Mouse (Mus musculus): Measurements from ENCODE around the gene Ren1.

Gene Ren1

DNA sequence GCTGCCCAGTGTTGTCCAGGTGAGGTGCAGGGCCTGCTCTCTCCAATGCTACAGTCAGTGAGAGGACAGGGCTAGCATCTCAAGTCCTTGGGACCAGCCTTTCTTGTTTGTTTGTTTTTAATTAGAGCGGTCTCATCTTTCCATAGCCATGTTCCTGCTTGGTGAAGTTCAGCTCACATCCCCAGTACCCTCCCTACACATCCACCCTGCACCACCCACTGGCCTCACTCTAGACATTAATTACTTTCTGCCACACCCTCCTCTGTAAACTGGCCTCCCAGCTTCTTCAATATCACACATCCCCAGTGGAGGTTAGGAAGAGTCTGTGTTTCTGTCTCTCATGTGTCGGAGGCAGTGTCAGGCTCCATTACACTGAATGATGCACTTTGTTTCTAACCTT lies 6.0 kb upstream of the Ren1 start:
- in situ Hi-C loops (cut with MboI, MseI), result no loop called here

DNA sequence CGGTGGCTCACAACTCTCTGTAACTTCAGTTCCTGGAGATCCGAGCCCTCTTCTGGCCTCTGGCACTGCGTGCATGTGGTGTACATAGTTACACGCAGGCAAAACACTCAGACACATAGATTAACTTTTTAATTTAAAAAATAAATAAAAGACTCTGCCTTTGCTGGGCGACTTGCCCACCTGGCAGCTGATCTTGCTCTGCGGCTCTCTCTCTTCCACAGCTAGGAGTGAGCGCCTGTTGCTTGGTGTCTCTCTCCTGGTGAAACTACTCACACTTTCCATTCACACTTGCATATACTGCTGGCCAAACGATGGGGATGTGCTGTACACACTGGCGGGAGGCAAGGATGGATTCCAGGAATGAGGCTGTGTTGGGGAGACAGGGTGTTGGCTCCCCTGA lies 3.8 kb upstream of the Ren1 start:
- in situ Hi-C loops (cut with MboI, MseI), result no loop called here

DNA sequence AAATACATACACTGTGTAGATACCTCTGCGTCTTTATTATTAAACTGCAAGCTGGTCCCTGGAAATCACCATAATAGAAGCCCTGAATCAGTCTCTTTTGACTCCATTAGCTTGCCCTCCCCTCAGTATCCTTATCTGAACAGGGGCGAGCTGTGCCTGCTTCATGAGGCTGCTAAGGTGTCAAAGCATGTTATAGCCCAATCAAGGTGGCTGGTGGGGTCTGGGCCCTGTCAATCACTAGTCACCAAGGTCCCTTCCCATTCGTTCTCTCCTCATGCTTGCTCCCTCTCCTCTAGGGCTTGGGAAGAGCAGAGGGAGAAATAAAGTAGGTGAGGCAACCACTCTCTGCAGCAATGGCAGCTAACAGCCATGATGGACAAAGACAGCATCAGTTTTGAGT lies 3.1 kb upstream of the Ren1 start:
- in situ Hi-C loops (cut with MboI, MseI), result no loop called here

DNA sequence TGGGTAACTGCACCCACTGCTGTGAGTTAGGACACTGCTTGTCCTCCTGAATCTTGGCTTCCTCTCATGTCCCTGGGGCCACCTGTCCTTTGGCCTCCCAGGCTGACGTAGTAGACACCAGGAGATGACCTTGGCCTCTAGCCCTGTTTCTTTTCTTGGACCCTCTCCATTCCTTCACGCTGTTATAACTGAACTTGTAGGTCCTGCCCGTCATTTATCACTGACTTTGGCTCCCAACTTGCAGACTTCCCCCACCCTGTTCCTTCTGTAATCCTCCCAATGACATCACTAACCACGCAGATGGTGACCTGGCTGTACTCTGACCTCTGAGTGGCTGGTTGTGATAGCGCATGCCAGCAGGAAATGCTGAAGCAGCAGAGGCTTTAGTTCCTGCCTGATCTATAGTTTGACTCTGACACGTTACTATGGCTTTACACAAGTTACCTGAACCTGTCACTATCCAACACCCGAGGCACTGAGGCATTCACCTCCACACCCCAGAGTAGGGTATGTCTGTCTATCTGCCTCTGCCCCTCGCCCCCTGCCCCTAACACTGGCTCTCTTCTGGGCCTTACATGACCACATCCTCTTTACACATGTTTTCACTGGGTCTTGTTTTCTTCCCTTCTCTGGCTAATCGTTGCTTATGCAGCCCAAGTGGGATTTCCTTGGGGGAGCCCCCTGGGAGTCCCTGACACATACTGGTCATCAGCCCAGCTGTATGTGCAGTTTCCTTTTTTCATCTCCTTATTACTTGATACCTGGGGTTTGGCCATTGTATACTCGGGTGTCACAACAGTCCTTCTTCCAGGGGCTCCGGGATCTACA lies 2.4 kb upstream of the Ren1 start:
- in situ Hi-C loops (cut with MboI, MseI), result no loop called here

DNA sequence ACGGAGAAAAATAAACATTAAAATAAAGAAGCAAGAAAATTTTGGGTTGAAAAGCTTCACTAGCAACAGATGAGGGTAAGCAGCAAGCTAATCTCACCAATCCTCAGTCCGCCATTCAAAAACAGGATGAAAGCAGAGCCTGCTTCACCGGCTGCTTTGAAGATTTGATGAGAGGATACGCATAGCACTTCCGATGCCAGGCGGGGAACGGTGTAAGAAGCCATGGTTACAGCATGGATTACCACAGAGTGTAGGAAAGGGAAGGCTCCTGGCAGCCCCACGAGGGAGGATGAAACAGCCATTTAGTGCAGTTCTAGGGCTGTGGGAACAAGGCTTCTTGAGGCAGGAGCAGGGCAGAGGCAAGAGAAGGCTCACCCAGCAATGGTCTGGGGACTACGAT lies 1.5 kb downstream of the Ren1 start:
- in situ Hi-C loops (cut with MboI, MseI), result no loop called here

DNA sequence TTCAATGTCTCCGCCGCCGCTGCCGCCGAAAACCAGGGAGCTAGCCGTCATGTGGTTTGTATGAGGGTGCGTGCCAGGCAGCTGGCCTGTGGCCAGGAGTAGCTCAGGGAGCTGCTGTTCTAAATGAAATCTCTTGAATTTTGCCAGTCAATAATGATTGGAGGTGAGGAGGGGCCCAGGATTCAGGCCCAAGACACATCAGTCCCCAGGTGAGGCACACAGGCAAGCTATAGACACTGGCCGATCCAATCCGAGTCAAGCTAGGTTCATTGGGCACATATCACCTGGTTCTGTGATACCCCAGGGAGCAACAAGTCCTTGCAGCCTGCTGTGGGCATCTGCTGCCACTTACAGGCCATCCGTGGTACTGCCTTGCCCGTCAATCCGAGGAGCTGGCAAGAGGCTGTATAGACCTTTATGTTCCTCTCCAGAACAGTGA lies 3.1 kb downstream of the Ren1 start:
- in situ Hi-C loops (cut with MboI, MseI), result no loop called here

DNA sequence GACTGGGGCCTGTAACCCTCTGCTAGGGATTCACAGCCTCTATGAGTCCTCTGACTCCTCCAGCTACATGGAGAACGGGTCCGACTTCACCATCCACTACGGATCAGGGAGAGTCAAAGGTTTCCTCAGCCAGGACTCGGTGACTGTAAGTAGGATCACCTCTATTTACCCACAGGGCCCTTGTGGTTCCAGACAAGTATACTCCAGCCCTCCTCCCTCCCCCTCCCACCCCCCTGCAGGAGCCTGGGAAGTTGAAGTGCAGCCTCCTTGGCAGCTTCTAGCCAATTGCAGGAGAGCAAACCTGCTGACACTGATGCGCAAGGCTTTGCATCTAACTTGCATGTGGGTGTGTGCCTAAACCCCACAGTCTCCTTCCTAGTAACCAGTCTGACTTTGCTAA lies 5.2 kb downstream of the Ren1 start:
- in situ Hi-C loops (cut with MboI, MseI), result no loop called here

DNA sequence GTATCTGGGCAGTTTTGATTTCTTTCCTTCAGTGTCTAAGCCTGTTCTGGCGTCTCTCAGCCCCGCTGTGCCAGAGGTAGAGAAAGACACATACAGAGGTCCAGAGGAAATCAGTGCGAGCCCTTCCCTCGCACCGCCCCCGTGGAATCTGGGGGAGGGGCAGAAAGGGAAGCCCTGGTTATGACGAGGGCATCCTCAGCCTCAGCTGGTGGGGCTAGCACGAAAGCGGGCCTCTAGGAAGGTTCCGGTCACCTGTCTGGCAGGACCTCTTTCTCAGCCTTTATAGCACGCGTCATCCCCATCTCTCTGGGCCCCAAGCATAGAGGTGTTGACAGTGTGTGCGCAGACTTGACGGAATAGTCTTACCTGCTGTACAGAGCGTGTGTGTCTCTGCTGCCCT lies 5.6 kb downstream of the Ren1 start:
- in situ Hi-C loops (cut with MboI, MseI), result no loop called here

DNA sequence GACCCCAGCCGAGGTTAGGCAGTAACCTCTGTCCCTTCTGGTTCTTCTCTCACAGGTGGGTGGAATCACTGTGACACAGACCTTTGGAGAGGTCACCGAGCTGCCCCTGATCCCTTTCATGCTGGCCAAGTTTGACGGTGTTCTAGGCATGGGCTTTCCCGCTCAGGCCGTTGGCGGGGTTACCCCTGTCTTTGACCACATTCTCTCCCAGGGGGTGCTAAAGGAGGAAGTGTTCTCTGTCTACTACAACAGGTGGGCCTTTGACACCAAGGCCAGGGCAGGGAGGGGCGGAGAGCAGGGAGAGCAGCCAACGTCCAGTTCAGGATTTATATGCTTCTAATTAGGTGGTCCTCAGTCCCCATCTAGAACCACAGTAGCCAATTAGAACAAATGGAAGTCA lies 6.0 kb downstream of the Ren1 start:
- in situ Hi-C loops (cut with MboI, MseI), result no loop called here

DNA sequence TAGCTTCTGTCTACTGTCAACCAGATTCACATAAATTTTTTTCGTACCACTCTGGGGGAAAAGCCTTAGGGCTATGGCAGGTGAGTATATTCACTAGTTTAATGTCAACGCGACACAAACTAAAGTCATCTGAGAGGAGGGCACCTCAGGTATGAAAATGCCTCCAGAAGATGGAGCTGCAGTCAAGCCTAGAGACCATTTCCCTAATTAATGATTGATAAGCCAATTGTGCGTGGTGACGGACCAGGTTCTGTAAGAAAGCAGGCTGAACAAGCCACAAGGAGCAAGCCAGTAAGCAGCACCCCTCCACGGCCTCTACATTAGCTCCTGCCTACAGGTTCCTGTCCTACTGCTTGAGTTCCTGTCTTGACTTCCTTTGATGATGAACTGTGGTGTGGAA lies 10.7 kb downstream of the Ren1 start:
- in situ Hi-C loops (cut with MboI, MseI), result no loop called here

DNA sequence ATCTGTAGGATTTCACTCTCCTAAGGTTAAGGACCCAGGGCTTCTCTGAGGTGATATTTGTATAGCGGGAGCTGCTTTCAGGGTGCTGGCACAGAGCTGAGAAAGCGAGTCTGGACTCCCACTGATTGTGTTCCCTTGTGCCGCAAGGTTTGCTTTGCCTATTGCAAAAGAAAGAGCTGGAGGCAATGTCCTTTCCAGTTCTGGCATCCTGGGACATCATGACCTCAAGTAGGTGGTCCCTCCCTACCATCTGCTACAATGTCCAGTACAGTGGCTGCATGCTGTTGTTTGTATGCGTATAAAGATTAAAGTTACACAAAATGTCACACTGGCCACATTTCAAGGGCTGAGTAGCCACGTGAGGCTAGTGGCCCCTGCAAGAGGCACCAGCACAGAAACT lies 11.8 kb downstream of the Ren1 start:
- in situ Hi-C loops (cut with MboI, MseI), result no loop called here

DNA sequence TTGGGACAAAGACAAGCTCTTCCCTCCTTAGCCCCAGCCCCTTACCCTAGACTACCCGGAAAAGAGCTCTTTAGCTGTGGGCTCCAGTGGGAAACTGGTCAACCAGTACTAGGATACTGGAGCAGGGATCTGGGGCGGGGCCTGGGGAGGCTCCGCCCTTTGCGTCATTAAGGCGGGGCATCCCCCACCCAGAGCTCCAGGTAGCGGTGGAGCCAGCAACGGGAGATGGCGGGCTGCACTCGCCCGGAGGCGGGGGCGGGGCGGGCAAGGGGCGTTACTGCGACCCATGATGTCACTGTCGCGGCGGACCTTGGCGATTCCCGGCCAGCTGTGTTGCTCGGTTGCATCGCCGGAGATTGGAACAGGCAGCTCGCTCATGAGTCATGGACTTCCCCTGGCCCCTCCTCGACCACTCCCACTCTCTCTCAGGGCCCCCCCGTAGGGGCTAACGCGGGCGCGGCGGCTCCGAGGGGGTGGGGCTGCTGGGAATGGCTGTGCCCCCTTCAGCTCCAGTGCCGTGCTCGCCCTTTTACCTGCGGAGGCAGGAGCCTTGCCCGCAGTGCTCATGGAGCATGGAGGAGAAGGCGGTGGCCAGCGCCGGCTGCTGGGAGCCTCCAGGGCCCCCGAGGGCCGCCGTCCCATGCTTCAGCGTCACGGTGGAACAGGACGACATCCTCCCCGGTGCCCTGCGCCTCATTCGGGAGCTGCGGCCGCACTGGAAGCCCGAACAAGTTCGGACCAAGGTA lies 13.1 kb downstream of the Ren1 start, which contains the start of gene Etnk2:
Gene Etnk2 (plus strand): TSS at position 297 of the 746 bp plus-strand sequence.
- in situ Hi-C loops (cut with MboI, MseI), result no loop called here

DNA sequence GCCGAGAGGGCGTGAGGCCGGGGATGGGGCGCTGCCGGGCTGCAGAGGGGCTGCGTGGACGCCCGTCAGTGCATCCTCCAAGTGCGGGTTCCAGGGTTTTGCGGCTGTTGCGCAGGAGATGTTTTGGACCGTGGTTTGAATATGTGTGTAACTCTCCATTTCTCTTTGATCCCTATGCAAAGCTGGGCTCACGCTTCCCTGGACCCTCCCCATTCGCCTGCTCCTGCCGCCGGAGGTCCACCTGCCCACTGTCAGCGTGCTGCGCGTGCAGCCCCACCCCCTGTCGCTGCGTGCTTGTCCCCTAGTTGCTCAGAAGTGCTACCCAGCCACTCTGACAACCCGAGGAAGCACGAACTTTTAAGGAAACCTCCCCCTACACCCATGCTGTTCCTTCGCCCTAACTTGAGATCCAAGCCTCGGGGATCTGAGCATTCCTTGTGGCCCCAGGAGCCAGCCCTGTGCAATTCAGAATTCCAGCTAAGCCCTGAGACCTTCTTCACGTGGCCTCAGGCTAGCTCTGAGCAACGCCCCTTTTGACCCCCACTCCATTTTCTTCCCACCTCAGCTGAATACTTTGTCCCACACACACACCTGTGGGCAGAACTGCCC lies 13.8 kb downstream of the Ren1 start:
- in situ Hi-C loops (cut with MboI, MseI), result no loop called here

DNA sequence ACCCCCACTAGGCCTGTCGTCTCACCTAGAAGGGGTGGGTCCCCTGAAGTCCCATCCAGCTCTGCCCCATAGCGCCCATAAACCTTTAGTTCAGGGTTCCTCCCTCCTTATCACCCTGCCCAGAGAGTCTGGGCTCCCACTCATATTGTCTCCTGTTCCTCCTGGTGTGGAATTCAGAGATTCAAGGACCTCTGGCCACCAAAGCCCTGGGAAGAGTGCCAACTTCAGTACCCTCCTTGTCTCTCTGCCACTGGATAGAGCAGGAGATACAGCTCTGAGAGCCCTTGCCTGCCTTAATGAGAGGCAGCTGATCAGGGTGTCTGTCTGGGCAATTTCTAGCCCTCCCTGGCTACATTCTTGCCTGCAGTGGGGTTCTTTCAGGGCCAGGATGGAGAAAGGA lies 14.6 kb downstream of the Ren1 start:
- in situ Hi-C loops (cut with MboI, MseI), result no loop called here

DNA sequence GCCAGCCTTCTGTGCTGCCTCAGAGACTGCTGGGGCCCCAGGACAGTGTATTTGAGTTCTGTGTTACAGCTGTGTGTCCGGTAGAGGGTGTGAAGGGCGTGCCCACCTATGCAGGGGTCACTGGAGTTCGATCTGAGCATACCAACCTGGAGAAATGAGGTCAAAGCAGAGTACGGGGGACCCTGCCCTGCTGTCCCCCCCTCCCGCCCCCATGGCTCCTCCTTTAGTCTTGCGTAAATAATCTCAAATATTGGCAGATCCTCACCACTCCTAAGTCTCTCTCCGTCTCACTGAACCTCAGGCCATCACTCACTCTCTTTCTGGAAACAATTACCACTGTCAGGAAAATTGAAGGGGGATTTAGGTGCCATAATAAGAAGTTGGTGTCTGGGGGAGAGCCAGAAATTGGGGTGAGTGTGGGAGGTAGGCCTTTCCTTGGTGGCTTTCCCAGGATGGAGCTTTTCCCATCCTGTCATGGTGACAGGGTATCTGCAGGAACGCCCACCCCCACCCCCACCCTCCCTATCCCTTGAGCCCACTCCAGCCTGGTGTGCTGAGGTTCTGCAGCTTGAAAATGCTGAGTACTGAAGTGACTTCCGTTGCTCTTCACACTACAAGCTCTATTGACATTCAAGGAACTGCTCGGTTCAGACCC lies 16.8 kb downstream of the Ren1 start:
- in situ Hi-C loops (cut with MboI, MseI), result no loop called here

DNA sequence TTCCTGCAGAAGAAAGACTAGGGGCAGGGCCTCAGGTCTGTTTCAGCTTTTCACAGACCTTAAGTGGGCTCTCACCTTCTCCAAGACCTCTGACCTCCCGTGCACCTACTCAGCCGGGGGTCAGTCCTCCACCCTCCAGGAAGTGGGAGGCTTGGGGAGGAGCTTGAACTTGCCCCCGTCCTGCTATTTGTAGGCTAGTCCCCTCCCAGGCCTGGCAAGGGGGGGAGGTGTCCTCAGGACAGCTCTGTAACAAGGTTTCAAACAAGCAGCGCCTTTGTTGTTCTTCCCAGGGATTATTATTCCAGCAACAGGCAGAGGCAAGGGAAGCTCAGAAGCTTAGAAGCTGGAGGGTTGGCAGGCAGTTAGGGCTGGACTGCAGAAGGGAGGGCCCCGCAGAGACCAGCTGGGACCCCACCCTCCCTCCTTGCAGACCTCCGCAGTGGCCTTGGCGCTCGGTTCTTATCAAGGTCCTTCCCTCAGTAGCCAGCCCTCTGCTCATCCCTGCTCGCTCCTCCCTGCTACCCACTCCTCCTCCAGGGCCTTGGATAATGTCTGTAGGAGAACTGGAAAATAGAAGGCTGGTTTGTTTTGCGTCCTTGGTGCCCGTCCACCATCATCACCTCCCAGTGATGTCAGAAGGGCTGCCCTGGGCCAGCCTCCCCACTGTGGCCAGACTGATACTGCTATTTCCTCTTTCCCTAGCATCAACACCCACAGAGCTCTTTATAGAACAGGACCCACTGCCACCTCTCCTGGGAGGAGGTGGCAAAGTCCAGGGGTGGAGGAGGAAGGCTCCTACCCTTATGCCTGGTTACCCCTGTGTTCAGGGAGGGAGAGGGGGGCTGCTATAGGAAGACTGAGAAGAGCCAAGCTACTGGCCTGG lies 17.5 kb downstream of the Ren1 start:
- in situ Hi-C loops (cut with MboI, MseI), result no loop called here

DNA sequence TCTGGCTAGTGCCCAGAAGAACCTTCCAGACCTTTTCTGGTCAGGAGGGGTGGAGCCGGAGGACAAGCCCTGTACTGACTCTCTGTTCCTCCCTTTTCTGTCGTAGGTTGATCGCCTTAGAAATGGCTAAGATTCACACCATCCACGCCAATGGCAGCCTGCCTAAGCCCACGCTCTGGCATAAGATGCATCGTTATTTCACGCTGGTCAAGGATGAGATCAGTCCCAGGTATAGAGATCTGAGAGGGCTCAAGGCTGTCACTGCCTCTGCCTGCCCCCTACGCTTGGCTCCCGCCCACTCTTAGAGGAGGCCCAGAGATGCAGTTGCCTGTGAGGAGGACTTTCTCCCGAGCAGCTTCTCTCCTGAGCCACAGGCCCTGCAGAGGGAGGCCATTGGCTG lies 18.3 kb downstream of the Ren1 start:
- in situ Hi-C loops (cut with MboI, MseI), result no loop called here

DNA sequence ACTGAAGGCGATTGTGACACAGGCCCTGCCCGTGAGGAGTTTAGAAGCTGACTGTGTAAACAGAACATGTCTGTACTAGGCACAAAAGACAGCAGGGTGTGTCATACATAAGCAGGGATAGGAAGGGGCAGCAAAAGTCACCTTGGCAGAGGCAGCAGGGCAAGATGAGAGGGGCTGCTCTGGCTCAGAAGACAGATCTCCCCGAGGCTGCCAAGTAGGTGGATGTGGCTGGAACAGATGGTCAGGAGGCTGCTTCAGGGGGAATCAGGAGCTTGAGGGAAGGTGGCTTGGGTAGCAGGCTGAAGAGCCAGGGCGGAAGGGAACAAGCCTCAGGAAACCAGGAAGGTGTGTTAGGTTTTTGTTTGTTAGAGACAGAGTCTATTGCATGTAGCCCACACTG lies 20.0 kb downstream of the Ren1 start:
- in situ Hi-C loops (cut with MboI, MseI), result no loop called here

DNA sequence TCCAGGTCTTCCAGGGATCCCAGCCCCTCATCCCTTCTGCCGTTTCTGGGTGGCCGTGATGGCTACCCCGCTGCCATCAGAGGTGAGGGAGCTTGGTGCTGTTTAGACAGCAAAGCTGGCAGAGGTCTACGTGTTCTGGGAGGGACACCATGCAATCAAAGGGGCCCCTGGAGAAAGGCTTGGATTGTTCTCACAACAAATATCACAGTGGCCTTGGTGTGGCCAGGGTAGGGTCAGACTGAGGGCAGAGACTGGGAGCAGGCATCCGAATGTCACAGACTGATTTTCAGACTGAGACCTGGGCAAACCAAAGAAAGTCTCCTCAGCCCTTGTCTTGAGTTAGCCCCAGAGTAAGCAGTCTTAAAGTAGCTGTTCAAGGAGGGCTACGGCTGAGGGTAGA lies 21.1 kb downstream of the Ren1 start:
- in situ Hi-C loops (cut with MboI, MseI), result no loop called here

DNA sequence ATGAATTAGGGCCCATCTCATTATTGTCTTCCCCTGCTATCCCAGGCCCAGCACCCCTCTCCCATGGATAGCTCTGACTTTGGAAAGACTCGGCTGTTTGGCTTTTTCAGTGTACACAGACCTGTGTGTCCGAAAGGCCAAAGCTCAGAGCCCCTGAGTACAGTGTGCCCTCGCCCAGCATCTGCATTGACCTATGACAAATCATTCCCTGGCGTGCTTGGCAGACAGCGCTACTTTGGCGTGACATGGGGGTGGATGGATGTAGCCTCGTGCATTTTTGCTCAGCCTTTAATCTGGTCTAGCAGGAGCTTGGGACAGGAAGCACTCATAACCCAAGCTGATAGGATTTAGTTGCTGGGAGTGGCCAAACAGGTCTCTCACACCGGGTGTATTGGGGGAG lies 21.8 kb downstream of the Ren1 start:
- in situ Hi-C loops (cut with MboI, MseI), result no loop called here

DNA sequence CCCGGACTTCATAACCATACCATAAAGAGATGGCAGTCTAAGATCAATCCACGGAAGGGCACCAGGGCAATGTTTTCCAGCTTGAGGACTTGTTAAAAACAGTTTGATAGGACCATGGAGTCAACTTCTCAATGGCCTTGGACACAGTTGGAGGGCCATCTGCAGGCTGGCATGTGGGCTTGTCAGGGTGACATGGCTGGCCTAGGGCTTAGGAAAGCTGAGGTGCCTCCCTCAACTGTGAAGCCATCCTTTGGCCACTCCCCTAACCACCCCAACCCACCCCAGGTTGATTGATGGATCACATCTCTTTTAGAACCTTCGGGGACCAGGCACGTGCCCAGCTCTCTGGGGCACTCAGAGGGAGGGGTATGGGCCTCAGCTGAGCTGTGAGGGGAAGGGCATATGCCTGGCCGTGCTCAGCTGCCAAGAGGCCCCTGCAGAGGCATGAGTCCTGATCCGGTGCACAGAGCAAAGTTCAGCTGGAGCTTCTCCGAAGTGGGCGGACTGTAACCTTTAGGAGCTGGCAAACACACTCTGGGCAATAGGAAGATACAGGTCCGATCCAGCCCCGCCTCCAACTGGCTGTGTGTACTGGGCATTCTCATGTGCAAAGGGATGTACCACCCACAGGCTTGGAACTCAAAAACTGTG lies 25.5 kb downstream of the Ren1 start:
- in situ Hi-C loops (cut with MboI, MseI), result no loop called here

Measured in regulatory T cell (primary cell).